Mouse (Mus musculus) heart, postnatal 10 days (tissue): ENCODE measurements around the gene Gm30302. TPM values are rescaled to one million over a fixed set of nuclear protein-coding genes. Genes with fewer than 3 reads are reported as not detected.

Experiments used
- DNase-seq, 2 experiments: peaks; one replicate each; pipeline ENCODE4 v3.0.0; 2021
- intact Hi-C: fragments of 180-260 bp; cut with DNase I; formaldehyde crosslinking; loops from one replicate; pipeline ENCODE4 v1.15.1; 2025
- total RNA-seq, 2 experiments: library from RNA; stranded (reverse); gene quantifications; 2 replicates each; pipeline ENCODE4 v1.2.3; 2021

Gene Gm30302
- total RNA-seq, 2 experiments from 2014 or later = 0.43 to 0.89 TPM

- DNase-seq = no peak
- intact Hi-C loops = no loop called here
Measured at GRCm38 (mm10) chr13:49741285-49742040, 57.3 kb downstream of the Gm30302 start.

GRCm38 (mm10) chr13:49738011-49738410 lies 60.8 kb downstream of the Gm30302 start:
- intact Hi-C loops = no loop called here
- no peak for DNase-seq

- intact Hi-C loops = no loop called here
- DNase-seq = no peak
Measured at GRCm38 (mm10) chr13:49736430-49736829, 62.4 kb downstream of the Gm30302 start.

Other genes with a start within 250 kb of the Gm30302 start
- gene Omd, start 216.5 kb downstream of the Gm30302 start, total RNA-seq = 1 to 10 TPM; 1.1 to 1.4 TPM
- 10 to 100 TPM; 75.4 to 78.8 TPM for gene Ogn, start 191.0 kb downstream of the Gm30302 start, total RNA-seq
- 1 to 10 TPM; 5.9 to 6.9 TPM for gene Cenpp, start 146.2 kb downstream of the Gm30302 start, total RNA-seq
- 10 to 100 TPM; 13.2 to 17.7 TPM for gene Nol8, start 145.9 kb downstream of the Gm30302 start, total RNA-seq
- 10 to 100 TPM; 60.2 to 66.8 TPM for gene Iars, start 116.9 kb downstream of the Gm30302 start, total RNA-seq